Comparison of ENCODE assay signal across 17 mouse cellular contexts in genomic region chr2:102738852-102739251, GRCm38 (mm10).
DNase-seq lines count a peak whose midpoint lies in the region; ATAC-seq lines count a peak whose summit lies in the region.
"Had no signal": no experiment of that assay in that cellular context is flagged by ENCODE, and none has a peak within 500 bp of the region (broad histone marks: within the 10 kb centered on the region; RNA-seq: fewer than 3 reads in every experiment).

No protein-coding gene starts in this region.

- H3K27me3 ChIP-seq in splenic B cell, adult 2 months (ENCODE audit: control insufficient read depth, insufficient read depth, low read length, poor library complexity, severe bottlenecking), result no peaks in the 10 kb centered on the region
- H3K27me3 ChIP-seq: embryonic facial prominence, embryonic 12.5 days; heart, embryonic 12.5 days had no signal

- DNase-seq in heart, adult 11 months, result peak; percentile 89
- no peak for DNase-seq in heart, adult 18-20 months
- DNase-seq in A20 (ENCODE audit: low read depth, low spot score), result peak; percentile 71
- DNase-seq in splenic B cell, adult 2 months (ENCODE audit: low read depth, low spot score), result peak; percentile 59
- no peak for DNase-seq in ovary, postnatal 36 days (ENCODE audit: low spot score)
- no peak for DNase-seq in thymus, postnatal 25 days
- DNase-seq: adrenal gland, postnatal 10 days; cerebellum, adult 11 months; cerebellum, adult 8-10 months; cerebellum, postnatal 14 days; gastrocnemius, adult 2 months; gastrocnemius, postnatal 36 days had no signal

- no peaks in the 10 kb centered on the region for H3K36me3 ChIP-seq in splenic B cell, adult 2 months (ENCODE audit: control insufficient read depth, insufficient read depth, low read length, poor library complexity, severe bottlenecking)
- H3K36me3 ChIP-seq: embryonic facial prominence, embryonic 12.5 days; heart, embryonic 12.5 days; hindbrain, embryonic 10.5 days had no signal

- peak; percentile 81 for ATAC-seq in granulocyte monocyte progenitor cell, adult 5-6 weeks (replicated peaks; ENCODE audit: poor library complexity, severe bottlenecking)
- ATAC-seq: forebrain, embryonic 16.5 days had no signal

Comparison
In these comparisons a context has a peak if more than half of its experiments do, and no peak if none do; other contexts are left out.
1. DNase-seq: peak in heart, adult 11 months (single experiment), A20 (single experiment) and splenic B cell, adult 2 months (single experiment); none in heart, adult 18-20 months (0 of 2), ovary, postnatal 36 days (single experiment) and thymus, postnatal 25 days (single experiment).